Mouse (Mus musculus): ENCODE measurements around the gene Ipo11. TPM values are rescaled to one million over a fixed set of nuclear protein-coding genes. Genes with fewer than 3 reads are reported as not detected.
A peak's percentile ranks its signal among the peaks of the same experiment; 100 is the strongest.

Ipo11 gene
- total and polyA plus RNA-seq, 3 experiments, result 41.2 to 91.5 (median 52.4) TPM

- Histone ChIP-seq H3K4me3 (replicated peaks in 1 of 3; ENCODE audit: low read depth in 2 of 3, low read length in 2 of 3, poor library complexity in 1 of 3) (peak overlapping the region; percentile 44 to 69 (median 51)), H3K36me3 (replicated peaks in 1 of 2; ENCODE audit: control insufficient read depth in 1 of 2, insufficient read depth in 1 of 2, low read length in 1 of 2) (no peaks in the 10 kb centered on the region), H3K79me2 (replicated peaks; ENCODE audit: control insufficient read depth, extremely low read depth, insufficient read depth, poor library complexity, severe bottlenecking) (peaks cover 2% of the 10 kb centered on the region), H3K9ac (ENCODE audit: insufficient read depth, low read depth) (peak overlapping the region; percentile 94), H3K4me1 (ENCODE audit: control insufficient read depth in 1 of 2, insufficient read depth in 2 of 2) (peaks cover 0 to 11% of the 10 kb centered on the region in 2 experiments; a peak in 3 of 4 replicates), H3K9me3 (replicated peaks; ENCODE audit: low read length) (no peaks in the 10 kb centered on the region), H3K27ac (ENCODE audit: insufficient read depth, low read depth) (0 out of 2 replicates have a peak overlapping the region, but pooled peaks have one; percentile 52), H3K27me3 (replicated peaks) (no peaks in the 10 kb centered on the region), H3K4me2 (ENCODE audit: insufficient read depth, low read depth, poor library complexity, severe bottlenecking) (peak overlapping the region; percentile 91)
- TF ChIP-seq CTCF (conservative IDR thresholded peaks at IDR 0.05 in 1 of 2, IDR thresholded peaks at IDR 0.05 in 1 of 2; ENCODE audit: low read depth in 2 of 2, low read length in 2 of 2) (peak in 1 of 2 experiments; percentile 19; a peak in 2 of 4 replicates), ZMIZ1 (IDR thresholded peaks at IDR 0.05; ENCODE audit: low read depth, low read length) (peak; percentile 40; the same call in 1 of the 2 replicates), TCF12 (IDR thresholded peaks at IDR 0.05; ENCODE audit: low read depth, low read length) (peak; percentile 66), TBP (conservative IDR thresholded peaks at IDR 0.05; ENCODE audit: low read depth, low read length) (0 out of 2 replicates have a peak, but pooled peaks have one; percentile 47), MYC (IDR thresholded peaks at IDR 0.05; ENCODE audit: low read depth, low read length) (peak; percentile 63; the same call in 1 of the 2 replicates), PAX5 (IDR thresholded peaks at IDR 0.05; ENCODE audit: low read length) (no peak), HCFC1 (IDR thresholded peaks at IDR 0.05; ENCODE audit: low read depth, low read length) (peak; percentile 63), MXI1 (IDR thresholded peaks at IDR 0.05; ENCODE audit: low read depth, low read length) (no peak), NELFE (IDR thresholded peaks at IDR 0.05; ENCODE audit: low read depth, low read length) (peak; percentile 82), MEF2A (IDR thresholded peaks at IDR 0.05; ENCODE audit: borderline replicate concordance, low read depth, low read length) (peak; percentile 47; the same call in 1 of the 2 replicates), ZNF384 (IDR thresholded peaks at IDR 0.05; ENCODE audit: low read depth, low read length) (peak; percentile 60), POLR2A (IDR thresholded peaks at IDR 0.05; ENCODE audit: low read depth, low read length) (peak; percentile 72), JUND (conservative IDR thresholded peaks at IDR 0.05; ENCODE audit: low read depth, low read length) (no peak), POLR2AphosphoS2 (IDR thresholded peaks at IDR 0.05; ENCODE audit: low read depth, low read length) (no peak), ELF1 (IDR thresholded peaks at IDR 0.05; ENCODE audit: low read depth, low read length) (peak; percentile 73), CHD2 (IDR thresholded peaks at IDR 0.05; ENCODE audit: low read length) (peak; percentile 80; the same call in 1 of the 2 replicates)
- in situ Hi-C loops (cut with MboI; ENCODE audit: low pct_ligation_motif_present, low pct_unique_long_range_greater_than_20kb, low sequenced_read_pairs) (loop anchor here (10.0 kb wide), 1 partner anchor 153 kb away; no protein-coding TSS in a partner anchor), dilution Hi-C loops (cut with MboI; ENCODE audit: extremely low pct_ligation_motif_present, extremely low pct_unique_long_range_greater_than_20kb, low sequenced_read_pairs) (no loop called here)
- peak; percentile 91 for DNase-seq (ENCODE audit: extremely low read depth)
Observed at GRCm38 (mm10) chr13:106941211-106941976, 4.6 kb upstream of the Ipo11 start.

GRCm38 (mm10) chr13:106937138-106937472 lies 347 bp upstream of the Ipo11 start:
- in situ Hi-C loops (cut with MboI; ENCODE audit: low pct_ligation_motif_present, low pct_unique_long_range_greater_than_20kb, low sequenced_read_pairs), result no loop called here
- H3K4me2 ChIP-seq (ENCODE audit: insufficient read depth, low read depth, poor library complexity, severe bottlenecking), result peak overlapping the region; percentile 9; the same call in 1 of the 2 replicates
- dilution Hi-C loops (cut with MboI; ENCODE audit: extremely low pct_ligation_motif_present, extremely low pct_unique_long_range_greater_than_20kb, low sequenced_read_pairs), result no loop called here
- no peak for DNase-seq (ENCODE audit: extremely low read depth)
- peak overlapping the region; percentile 24; the same call in 1 of the 2 replicates for H3K9ac ChIP-seq (ENCODE audit: insufficient read depth, low read depth)
- H3K4me1 ChIP-seq (ENCODE audit: control insufficient read depth in 1 of 2, insufficient read depth in 2 of 2), result peaks cover 2 to 31% of the 10 kb centered on the region in 2 experiments; a peak in 3 of 4 replicates
- H3K27me3 ChIP-seq (replicated peaks), result no peaks in the 10 kb centered on the region
- H3K9me3 ChIP-seq (replicated peaks; ENCODE audit: low read length), result no peaks in the 10 kb centered on the region
- H3K27ac ChIP-seq (ENCODE audit: insufficient read depth, low read depth), result no peak overlapping the region
- H3K79me2 ChIP-seq (replicated peaks; ENCODE audit: control insufficient read depth, extremely low read depth, insufficient read depth, poor library complexity, severe bottlenecking), result peaks cover 38% of the 10 kb centered on the region
- peak overlapping the region; percentile 75 to 91 (median 79) for H3K4me3 ChIP-seq (replicated peaks in 1 of 3; ENCODE audit: low read depth in 2 of 3, low read length in 2 of 3, poor library complexity in 1 of 3)
- H3K36me3 ChIP-seq (replicated peaks in 1 of 2; ENCODE audit: control insufficient read depth in 1 of 2, insufficient read depth in 1 of 2, low read length in 1 of 2), result peaks cover 0 to 11% of the 10 kb centered on the region in 2 experiments
- TF ChIP-seq CTCF (conservative IDR thresholded peaks at IDR 0.05 in 1 of 2, IDR thresholded peaks at IDR 0.05 in 1 of 2; ENCODE audit: low read depth in 2 of 2, low read length in 2 of 2), result no peak
- no peak for TF ChIP-seq MAX (IDR thresholded peaks at IDR 0.05; ENCODE audit: low read length)
- no peak for TF ChIP-seq EP300 (IDR thresholded peaks at IDR 0.05; ENCODE audit: low read length)
- TF ChIP-seq ELF1 (IDR thresholded peaks at IDR 0.05; ENCODE audit: low read depth, low read length), result no peak
- no peak for TF ChIP-seq KAT2A (IDR thresholded peaks at IDR 0.05; ENCODE audit: insufficient replicate concordance, low read length)
- TF ChIP-seq NRF1 (IDR thresholded peaks at IDR 0.05; ENCODE audit: low read depth, low read length), result no peak
- no peak for TF ChIP-seq ETS1 (conservative IDR thresholded peaks at IDR 0.05; ENCODE audit: low read depth, low read length)
- TF ChIP-seq MEF2A (IDR thresholded peaks at IDR 0.05; ENCODE audit: borderline replicate concordance, low read depth, low read length), result no peak; the same call in 1 of the 2 replicates
- TF ChIP-seq ZMIZ1 (IDR thresholded peaks at IDR 0.05; ENCODE audit: low read depth, low read length), result no peak
- no peak for TF ChIP-seq RAD21 (IDR thresholded peaks at IDR 0.05; ENCODE audit: low read depth, low read length)
- no peak for TF ChIP-seq MAZ (IDR thresholded peaks at IDR 0.05; ENCODE audit: low read depth, low read length)
- peak; percentile 78 for TF ChIP-seq ZNF384 (IDR thresholded peaks at IDR 0.05; ENCODE audit: low read depth, low read length)
- TF ChIP-seq POLR2A (IDR thresholded peaks at IDR 0.05; ENCODE audit: low read depth, low read length), result no peak
- TF ChIP-seq RCOR1 (conservative IDR thresholded peaks at IDR 0.05; ENCODE audit: low read depth, low read length), result no peak
- 0 out of 2 replicates have a peak, but pooled peaks have one; percentile 55 for TF ChIP-seq CHD1 (IDR thresholded peaks at IDR 0.05; ENCODE audit: low read depth, low read length)
- TF ChIP-seq CHD2 (IDR thresholded peaks at IDR 0.05; ENCODE audit: low read length), result no peak
- no peak for TF ChIP-seq MYC (IDR thresholded peaks at IDR 0.05; ENCODE audit: low read depth, low read length)
